Mouse (Mus musculus) adrenal gland, postnatal 14 days (tissue): Measurements from ENCODE around the gene Fam160a1. TPM values are rescaled to one million over a fixed set of nuclear protein-coding genes. Genes with fewer than 3 reads are reported as not detected.

Experiments used
- DNase-seq: peaks from one replicate; pipeline ENCODE4 v3.0.0; 2021; ENCODE audit warnings: mixed read lengths
- total RNA-seq: library from RNA; stranded (reverse); gene quantifications from 2 replicates; pipeline ENCODE4 v1.2.3, GENCODE M21; 2021

Gene Fam160a1
- total RNA-seq, 1 experiment from 2014 or later, result 5.9 TPM

DNA sequence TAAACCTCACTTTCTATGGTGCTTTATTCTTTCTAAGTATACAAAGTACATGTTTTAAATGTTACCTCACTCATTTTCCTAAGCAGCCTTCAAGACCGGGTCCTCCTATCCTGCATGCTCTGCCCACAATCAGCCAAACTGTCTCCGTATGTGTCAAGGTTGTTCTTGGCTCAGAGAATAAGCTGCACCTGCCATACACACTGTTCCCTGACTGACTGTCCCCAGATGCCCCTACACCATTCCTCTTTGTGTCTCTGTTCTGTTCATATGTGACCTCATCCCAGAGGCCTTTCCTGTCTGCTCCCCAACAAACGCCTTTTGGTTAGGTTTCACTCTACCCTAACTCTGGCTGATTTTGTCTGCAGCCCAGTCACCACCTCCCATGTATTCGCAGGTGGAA is 10.2 kb upstream of the Fam160a1 start:
- DNase-seq, result no peak

- DNase-seq, result no peak
These were observed 3.9 kb upstream of the Fam160a1 start for GRCm38 (mm10) chr3:85820839-85821548.

DNA sequence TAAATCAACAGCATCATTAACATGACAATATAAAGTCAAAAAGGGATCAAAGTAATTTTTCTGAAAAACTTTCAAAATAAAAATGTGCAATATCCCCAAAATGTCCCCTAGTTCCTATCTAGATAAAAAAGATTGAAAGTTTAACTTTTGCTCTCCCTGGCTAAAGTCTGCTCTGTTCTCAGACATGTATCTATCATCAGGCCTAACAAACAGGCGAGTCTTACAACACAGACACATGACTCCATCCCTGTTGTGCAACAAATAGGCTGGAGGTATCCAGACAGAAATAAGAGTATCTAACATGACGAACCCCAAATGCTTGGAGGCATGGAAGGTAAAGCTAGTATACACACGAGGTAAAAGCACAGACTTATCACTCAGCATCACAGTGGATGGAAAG is 2.2 kb upstream of the Fam160a1 start:
- no peak for DNase-seq

DNA sequence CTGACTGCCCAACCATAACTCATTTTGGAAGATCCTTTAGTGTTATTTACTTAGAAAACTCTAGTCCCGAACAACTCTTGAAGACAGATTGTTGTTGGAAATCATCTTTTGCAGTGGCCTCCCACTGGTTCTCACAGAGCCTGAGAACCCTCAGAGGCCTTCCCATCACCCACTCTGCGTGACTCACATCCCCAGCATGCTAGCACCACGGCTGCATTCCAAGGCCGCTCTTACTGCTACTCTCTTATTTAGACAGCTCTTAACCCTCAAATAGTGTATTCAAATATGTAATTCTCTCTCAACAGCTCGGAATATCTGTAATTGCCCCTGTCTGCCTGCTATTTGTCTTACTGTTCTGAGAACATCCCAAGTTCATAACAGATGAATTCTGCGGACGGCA is 2.9 kb downstream of the Fam160a1 start:
- DNase-seq, result peak; percentile 73

GRCm38 (mm10) chr3:85813101-85814014 is 3.7 kb downstream of the Fam160a1 start:
- DNase-seq, result peak; percentile 12

- no peak for DNase-seq
These were observed 5.1 kb downstream of the Fam160a1 start for GRCm38 (mm10) chr3:85812010-85812409.

DNA sequence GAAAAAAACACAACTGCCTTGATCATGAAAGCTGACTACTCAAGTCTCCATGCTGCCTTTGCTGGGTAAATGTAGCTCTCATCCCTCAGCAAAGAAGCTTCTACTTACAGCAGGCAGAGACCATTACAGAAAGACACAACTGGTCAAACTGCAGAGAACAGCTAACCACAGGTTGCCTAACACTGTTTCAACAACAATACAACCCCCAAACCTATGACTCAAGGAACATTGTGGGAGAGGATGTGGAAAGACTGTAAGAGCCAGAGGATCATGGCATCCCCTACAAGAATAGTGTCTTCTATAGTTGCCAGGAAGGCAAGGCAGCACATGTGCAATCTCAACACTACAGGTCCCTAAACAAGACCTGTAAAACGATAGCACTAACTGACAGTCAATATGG is 23.9 kb downstream of the Fam160a1 start:
- no peak for DNase-seq

DNA sequence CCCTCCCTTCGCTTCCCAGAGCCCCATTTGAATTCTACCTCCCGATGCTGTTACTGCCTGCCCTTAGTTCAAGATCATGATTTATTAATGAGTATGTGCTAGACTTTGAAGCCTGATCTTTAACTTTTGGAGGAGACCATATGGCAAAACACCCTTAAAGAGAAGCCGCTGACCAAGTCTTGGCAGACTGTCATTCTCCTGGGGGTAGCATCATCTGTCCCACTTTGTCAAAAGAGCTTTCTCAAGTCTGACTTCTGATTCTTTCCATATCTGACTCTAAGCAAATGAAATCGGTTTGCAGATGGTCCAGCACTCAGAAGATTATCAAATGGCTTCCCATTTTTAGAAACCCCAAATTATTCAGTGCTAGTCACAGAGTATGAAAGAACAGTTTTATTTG is 27.3 kb downstream of the Fam160a1 start:
- DNase-seq, result no peak

DNA sequence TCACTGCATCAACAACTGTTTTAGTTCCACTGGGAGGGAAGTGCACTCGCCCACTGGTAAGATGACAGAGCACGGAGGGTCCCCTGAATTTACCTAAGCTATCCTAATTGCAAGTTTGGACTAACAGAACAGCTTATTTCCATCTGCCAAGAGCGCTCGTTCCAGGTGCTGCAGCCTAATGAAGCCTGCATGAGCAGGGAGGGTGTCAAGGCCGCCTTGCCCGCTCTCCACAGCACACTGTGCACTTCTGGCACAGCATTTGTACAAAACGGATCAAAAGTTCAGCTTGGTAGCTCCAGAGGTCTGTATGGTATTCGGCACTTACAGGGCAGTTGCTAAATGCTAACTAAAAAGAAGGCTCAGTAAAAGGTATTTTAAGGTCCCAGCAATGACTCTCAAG is 30.6 kb downstream of the Fam160a1 start:
- DNase-seq, result peak; percentile 4

DNA sequence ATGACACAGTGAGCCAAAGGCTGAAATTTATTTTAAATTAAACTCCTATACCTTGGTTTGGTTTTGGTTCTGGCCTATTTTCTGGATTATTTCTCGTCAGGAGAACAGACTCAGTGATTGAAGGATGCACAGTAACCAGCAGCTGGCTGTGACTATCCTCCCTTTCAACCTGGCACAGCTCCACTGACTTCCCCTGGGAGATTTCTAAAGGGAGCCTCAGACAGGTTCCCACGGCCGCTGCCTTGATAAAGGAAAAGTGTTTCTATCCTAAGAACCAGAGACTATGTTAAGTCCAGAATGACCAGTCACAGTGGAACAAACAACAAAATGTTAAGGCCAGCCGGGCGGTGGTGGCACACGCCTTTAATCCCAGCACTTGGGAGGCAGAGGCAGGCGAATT is 36.2 kb downstream of the Fam160a1 start:
- DNase-seq, result peak; percentile 16

DNA sequence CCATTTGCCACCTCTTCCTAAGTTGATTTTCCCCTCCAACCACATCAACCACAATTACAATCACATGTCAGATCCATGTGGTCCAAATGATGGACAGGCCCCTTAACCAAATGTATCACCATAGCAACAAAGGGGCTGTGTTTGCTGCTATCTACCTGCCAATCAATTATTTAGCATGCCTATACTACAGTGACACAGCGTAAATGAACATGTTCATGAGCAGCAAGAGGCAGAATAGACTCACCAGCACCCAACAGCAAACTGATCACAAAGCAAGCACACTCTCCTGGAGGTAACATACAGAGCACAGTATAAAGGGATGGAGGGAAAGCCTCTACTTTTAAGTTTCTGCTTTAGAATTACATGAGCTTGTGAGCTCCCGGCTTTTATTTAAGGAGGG is 36.8 kb downstream of the Fam160a1 start:
- no peak for DNase-seq

- DNase-seq, result peak; percentile 44
These were observed 39.2 kb downstream of the Fam160a1 start for GRCm38 (mm10) chr3:85777841-85778240.

DNA sequence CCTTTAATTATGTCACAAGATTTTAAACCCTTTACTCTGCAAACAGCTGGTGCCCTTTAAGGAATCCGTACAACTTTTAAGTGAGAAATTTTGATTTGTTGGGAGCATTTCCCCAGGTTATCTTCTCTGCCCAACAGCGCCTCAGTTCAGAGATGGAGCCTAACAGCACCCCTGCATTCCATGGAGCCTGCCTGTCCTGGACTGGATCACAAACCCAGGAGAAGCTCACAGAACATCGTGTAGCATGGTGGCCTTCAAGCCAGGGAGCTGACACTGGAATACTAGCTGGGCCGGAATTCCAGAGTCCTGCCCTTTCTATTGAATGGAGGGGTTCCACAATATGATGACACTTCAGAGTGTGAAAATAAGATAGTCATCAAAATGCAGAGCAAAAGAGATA is 39.7 kb downstream of the Fam160a1 start:
- DNase-seq, result no peak

- no peak for DNase-seq
These were observed 40.4 kb downstream of the Fam160a1 start for GRCm38 (mm10) chr3:85776707-85777106.

DNA sequence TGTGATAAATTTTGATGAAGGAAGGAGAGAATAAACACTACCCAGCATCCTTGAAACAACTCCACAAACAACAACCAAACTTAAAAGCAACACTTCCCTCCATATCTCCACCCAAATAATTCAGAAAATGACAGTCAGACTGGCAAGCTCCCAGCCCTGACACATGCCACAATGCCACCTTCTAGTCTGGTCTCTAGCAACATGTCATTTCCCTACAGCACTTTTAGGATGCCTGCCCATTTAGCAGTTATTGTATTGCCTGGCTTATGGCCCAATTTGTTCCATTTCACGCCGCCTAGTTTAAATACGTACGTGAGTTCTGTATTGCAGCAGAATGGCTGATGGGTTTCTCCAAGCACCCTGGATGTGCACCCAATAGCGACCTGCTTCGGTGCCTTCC is 41.0 kb downstream of the Fam160a1 start:
- no peak for DNase-seq

- DNase-seq, result peak; percentile 62
These were observed 43.2 kb downstream of the Fam160a1 start for GRCm38 (mm10) chr3:85773886-85774285.

DNA sequence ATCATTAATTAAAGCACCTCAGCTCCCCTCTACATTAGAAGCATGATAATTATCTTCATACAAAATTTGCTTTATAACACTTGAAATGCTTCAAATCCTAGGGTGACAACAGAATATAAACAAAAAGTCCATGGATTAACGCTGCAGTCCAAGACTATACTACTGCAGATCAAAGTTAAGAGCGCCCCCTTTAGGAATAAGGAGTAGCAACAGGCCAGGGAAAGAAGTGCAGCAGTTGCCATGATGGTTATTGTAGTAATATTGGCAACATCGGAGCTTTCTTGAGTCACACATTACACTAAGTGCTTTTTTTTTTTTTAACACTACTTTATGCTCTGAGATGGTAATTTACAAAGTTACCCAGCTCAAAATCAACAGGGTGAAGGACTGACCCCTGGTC is 43.7 kb downstream of the Fam160a1 start:
- DNase-seq, result peak; percentile 22

GRCm38 (mm10) chr3:85764937-85765337 is 52.2 kb downstream of the Fam160a1 start:
- DNase-seq, result no peak

- DNase-seq, result no peak
These were observed 52.9 kb downstream of the Fam160a1 start for GRCm38 (mm10) chr3:85764008-85764834.

DNA sequence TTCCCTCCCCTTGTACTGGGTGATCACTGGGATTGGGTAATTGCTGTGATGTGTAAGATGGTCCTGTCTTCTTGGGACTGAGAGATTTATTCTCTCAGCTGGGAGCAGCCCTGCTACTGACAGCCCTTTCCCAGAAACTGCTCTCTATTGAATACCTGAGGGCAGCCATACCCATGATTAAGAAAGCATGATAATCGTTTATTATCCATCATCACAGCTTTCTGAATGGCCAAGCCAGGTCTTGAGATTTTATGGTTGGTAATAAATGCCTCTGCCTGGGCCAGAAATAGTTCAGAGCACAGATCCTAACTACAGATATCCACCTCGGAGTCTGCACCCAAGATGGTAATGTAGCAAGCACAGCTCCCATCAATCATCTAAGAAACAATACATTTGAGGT is 59.1 kb downstream of the Fam160a1 start:
- DNase-seq, result no peak

DNA sequence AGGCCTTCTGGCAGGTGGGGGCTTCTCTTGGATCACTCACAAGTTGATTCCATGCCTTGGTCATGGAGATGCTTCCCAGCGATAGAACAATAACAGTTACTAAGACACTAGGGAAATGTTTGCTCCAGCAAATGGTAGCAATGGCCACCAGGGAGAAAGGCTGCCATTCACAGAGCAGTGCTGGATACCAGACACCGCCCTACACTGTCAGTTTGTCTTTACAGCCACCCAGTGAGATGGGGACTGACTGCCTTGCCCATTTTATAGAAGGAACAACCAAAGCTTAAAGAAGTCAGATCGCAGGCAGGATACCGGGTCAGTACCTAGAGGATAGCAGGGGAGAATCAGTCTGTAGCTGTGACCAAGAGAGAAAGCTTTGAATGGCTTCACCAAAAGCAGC is 59.7 kb downstream of the Fam160a1 start:
- DNase-seq, result no peak

DNA sequence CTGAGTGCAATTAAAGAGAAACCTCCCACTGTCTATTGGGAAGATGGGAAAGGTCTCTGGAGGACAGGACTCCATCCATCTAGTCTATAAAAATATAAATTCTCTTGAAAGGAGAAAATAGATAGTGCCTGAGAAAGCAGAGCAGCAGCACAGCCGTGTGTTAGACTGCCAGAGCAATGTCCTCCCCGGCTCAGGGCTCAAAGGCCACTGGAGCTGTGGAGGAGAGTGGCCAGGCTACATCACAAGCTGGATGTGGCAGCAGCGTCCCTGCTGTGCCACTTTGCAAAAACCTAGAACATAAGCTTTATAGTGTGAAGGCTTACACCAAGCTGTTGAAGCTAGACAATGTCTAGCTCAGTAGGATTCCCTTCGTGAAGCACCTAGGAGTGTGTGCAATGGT is 67.7 kb downstream of the Fam160a1 start:
- DNase-seq, result no peak

DNA sequence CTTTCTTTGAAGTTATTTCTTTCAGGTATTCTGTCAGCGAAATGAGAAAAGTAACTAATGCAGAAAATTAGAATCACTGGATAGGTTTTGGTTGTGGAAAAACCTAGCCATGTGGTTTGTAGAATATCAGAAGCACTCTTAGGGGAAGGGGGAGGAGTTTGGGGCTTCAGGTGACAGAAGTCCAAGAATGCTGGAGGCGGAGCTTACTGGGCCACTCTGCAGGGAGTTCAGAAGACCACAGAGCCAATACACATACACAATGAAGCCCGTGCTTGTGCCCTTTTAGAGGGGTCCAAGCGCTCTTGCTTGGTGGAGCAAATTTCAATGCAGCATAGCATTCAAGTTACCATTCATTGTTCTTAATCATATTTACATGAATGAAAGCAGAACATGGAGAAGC is 68.2 kb downstream of the Fam160a1 start:
- DNase-seq, result no peak
